Mouse (Mus musculus): Measurements from ENCODE around the gene Nrl. TPM values are rescaled to one million over a fixed set of nuclear protein-coding genes. Genes with fewer than 3 reads are reported as not detected.
A peak's percentile ranks its signal among the peaks of the same experiment; 100 is the strongest.

Nrl gene
- polyA plus RNA-seq, 1 experiment from 2014 or later = not detected

GRCm38 (mm10) chr14:55515846-55516245, 8.9 kb downstream of the Nrl start:
- Histone ChIP-seq H3K4me1 (ENCODE audit: insufficient read depth, low read length) (peaks cover 6% of the 10 kb centered on the region; the same call in 1 of the 2 replicates), H3K9me3 (ENCODE audit: low read length) (no peaks in the 10 kb centered on the region), H3K27ac (ENCODE audit: low read length) (no peak overlapping the region), H3K4me3 (ENCODE audit: low read length) (no peak overlapping the region), H3K4me2 (replicated peaks; ENCODE audit: low read depth, low read length) (no peak overlapping the region), H3K27me3 (ENCODE audit: insufficient read depth, low read length) (peaks cover 18% of the 10 kb centered on the region), H3K9ac (replicated peaks; ENCODE audit: low read length) (no peak overlapping the region), H3K36me3 (ENCODE audit: insufficient read depth, low read length) (no peaks in the 10 kb centered on the region)
- no peak for ATAC-seq (ENCODE audit: low FRiP score, low TSS enrichment)
- WGBS = 85% methylated on average over 4 of the region's 4 CpGs

- no peak overlapping the region for H3K4me3 ChIP-seq (ENCODE audit: low read length)
- WGBS = 61% methylated on average over 10 of the region's 10 CpGs
- no peak overlapping the region for H3K27ac ChIP-seq (ENCODE audit: low read length)
- peaks cover 4% of the 10 kb centered on the region; the same call in 1 of the 2 replicates for H3K27me3 ChIP-seq (ENCODE audit: insufficient read depth, low read length)
- no peaks in the 10 kb centered on the region for H3K36me3 ChIP-seq (ENCODE audit: insufficient read depth, low read length)
- H3K9ac ChIP-seq (replicated peaks; ENCODE audit: low read length) = no peak overlapping the region
- H3K4me2 ChIP-seq (replicated peaks; ENCODE audit: low read depth, low read length) = no peak overlapping the region
- no peaks in the 10 kb centered on the region for H3K9me3 ChIP-seq (ENCODE audit: low read length)
- no peaks in the 10 kb centered on the region for H3K4me1 ChIP-seq (ENCODE audit: insufficient read depth, low read length)
- ATAC-seq (ENCODE audit: low FRiP score, low TSS enrichment) = no peak
Observed at GRCm38 (mm10) chr14:55513927-55514326, 10.9 kb downstream of the Nrl start.

- no peak overlapping the region for H3K9ac ChIP-seq (replicated peaks; ENCODE audit: low read length)
- H3K27ac ChIP-seq (ENCODE audit: low read length) = no peak overlapping the region
- H3K4me2 ChIP-seq (replicated peaks; ENCODE audit: low read depth, low read length) = no peak overlapping the region
- H3K36me3 ChIP-seq (ENCODE audit: insufficient read depth, low read length) = no peaks in the 10 kb centered on the region
- no peaks in the 10 kb centered on the region; the same call in 1 of the 2 replicates for H3K27me3 ChIP-seq (ENCODE audit: insufficient read depth, low read length)
- no peaks in the 10 kb centered on the region for H3K4me1 ChIP-seq (ENCODE audit: insufficient read depth, low read length)
- 46% methylated on average over 7 of the region's 7 CpGs for WGBS
- no peak for ATAC-seq (ENCODE audit: low FRiP score, low TSS enrichment)
- no peak overlapping the region for H3K4me3 ChIP-seq (ENCODE audit: low read length)
- H3K9me3 ChIP-seq (ENCODE audit: low read length) = no peaks in the 10 kb centered on the region
Observed at GRCm38 (mm10) chr14:55511037-55511436, 13.7 kb downstream of the Nrl start.

- H3K4me3 ChIP-seq (ENCODE audit: low read length) = no peak within 1 kb of the TSS
- no peaks in the 10 kb centered on the region; the same call in 1 of the 2 replicates for H3K27me3 ChIP-seq (ENCODE audit: insufficient read depth, low read length)
- H3K36me3 ChIP-seq (ENCODE audit: insufficient read depth, low read length) = no peaks in the 10 kb centered on the region
- H3K9me3 ChIP-seq (ENCODE audit: low read length) = no peaks in the 10 kb centered on the region
- H3K27ac ChIP-seq (ENCODE audit: low read length) = no peak within 1 kb of the TSS
- 59% methylated on average over 22 of the region's 22 CpGs for WGBS
- no peak within 1 kb of the TSS for H3K4me2 ChIP-seq (replicated peaks; ENCODE audit: low read depth, low read length)
- no peak within 1 kb of the TSS for H3K9ac ChIP-seq (replicated peaks; ENCODE audit: low read length)
- no peaks in the 10 kb centered on the region for H3K4me1 ChIP-seq (ENCODE audit: insufficient read depth, low read length)
- no peak for ATAC-seq (ENCODE audit: low FRiP score, low TSS enrichment)
Observed at GRCm38 (mm10) chr14:55510125-55510731, 14.6 kb downstream of the Nrl start, which contains the start of gene Cpne6. Gene Cpne6 (plus strand): TSS chr14:55510445.

- Histone ChIP-seq H3K36me3 (ENCODE audit: insufficient read depth, low read length) (no peaks in the 10 kb centered on the region), H3K4me3 (ENCODE audit: low read length) (no peak overlapping the region), H3K27me3 (ENCODE audit: insufficient read depth, low read length) (no peaks in the 10 kb centered on the region; the same call in 1 of the 2 replicates), H3K27ac (ENCODE audit: low read length) (no peak overlapping the region), H3K4me1 (ENCODE audit: insufficient read depth, low read length) (no peaks in the 10 kb centered on the region), H3K9me3 (ENCODE audit: low read length) (no peaks in the 10 kb centered on the region), H3K4me2 (replicated peaks; ENCODE audit: low read depth, low read length) (no peak overlapping the region), H3K9ac (replicated peaks; ENCODE audit: low read length) (no peak overlapping the region)
- ATAC-seq (ENCODE audit: low FRiP score, low TSS enrichment) = no peak
- WGBS = 76% methylated on average over 10 of the region's 10 CpGs
Observed at GRCm38 (mm10) chr14:55509540-55509939, 15.2 kb downstream of the Nrl start.

- H3K27ac ChIP-seq (ENCODE audit: low read length) = no peak overlapping the region
- no peak overlapping the region for H3K4me2 ChIP-seq (replicated peaks; ENCODE audit: low read depth, low read length)
- 32% methylated on average over 7 of the region's 7 CpGs for WGBS
Observed at GRCm38 (mm10) chr14:55507801-55508200, 17.0 kb downstream of the Nrl start.

GRCm38 (mm10) chr14:55505612-55506011, 19.2 kb downstream of the Nrl start:
- H3K27ac ChIP-seq (ENCODE audit: low read length) = no peak overlapping the region
- ATAC-seq (ENCODE audit: low FRiP score, low TSS enrichment) = no peak
- H3K4me3 ChIP-seq (ENCODE audit: low read length) = no peak overlapping the region
- H3K4me2 ChIP-seq (replicated peaks; ENCODE audit: low read depth, low read length) = no peak overlapping the region
- H3K9me3 ChIP-seq (ENCODE audit: low read length) = no peaks in the 10 kb centered on the region
- 73% methylated on average over 9 of the region's 9 CpGs for WGBS
- no peaks in the 10 kb centered on the region; the same call in 1 of the 2 replicates for H3K27me3 ChIP-seq (ENCODE audit: insufficient read depth, low read length)
- no peaks in the 10 kb centered on the region for H3K36me3 ChIP-seq (ENCODE audit: insufficient read depth, low read length)
- no peaks in the 10 kb centered on the region for H3K4me1 ChIP-seq (ENCODE audit: insufficient read depth, low read length)
- H3K9ac ChIP-seq (replicated peaks; ENCODE audit: low read length) = no peak overlapping the region

More at GRCm38 (mm10) chr14:55507801-55508200, 17.0 kb downstream of the Nrl start:
- Histone ChIP-seq H3K9me3 (ENCODE audit: low read length) (no peaks in the 10 kb centered on the region), H3K9ac (replicated peaks; ENCODE audit: low read length) (no peak overlapping the region), H3K36me3 (ENCODE audit: insufficient read depth, low read length) (no peaks in the 10 kb centered on the region), H3K4me3 (ENCODE audit: low read length) (no peak overlapping the region), H3K4me1 (ENCODE audit: insufficient read depth, low read length) (no peaks in the 10 kb centered on the region), H3K27me3 (ENCODE audit: insufficient read depth, low read length) (no peaks in the 10 kb centered on the region; the same call in 1 of the 2 replicates)
- ATAC-seq (ENCODE audit: low FRiP score, low TSS enrichment) = no peak

- H3K4me3 ChIP-seq (ENCODE audit: low read length) = no peak overlapping the region
Observed at GRCm38 (mm10) chr14:55497449-55497821, 27.3 kb downstream of the Nrl start.

GRCm38 (mm10) chr14:55496761-55497448, 27.9 kb downstream of the Nrl start:
- peak; percentile 37; the same call in 1 of the 2 replicates for ATAC-seq (ENCODE audit: low FRiP score, low TSS enrichment)
- no peak overlapping the region for H3K4me2 ChIP-seq (replicated peaks; ENCODE audit: low read depth, low read length)
- no peaks in the 10 kb centered on the region for H3K9me3 ChIP-seq (ENCODE audit: low read length)
- no peaks in the 10 kb centered on the region; the same call in 1 of the 2 replicates for H3K36me3 ChIP-seq (ENCODE audit: insufficient read depth, low read length)
- peaks cover 4% of the 10 kb centered on the region; the same call in 1 of the 2 replicates for H3K4me1 ChIP-seq (ENCODE audit: insufficient read depth, low read length)
- no peak overlapping the region for H3K4me3 ChIP-seq (ENCODE audit: low read length)
- H3K9ac ChIP-seq (replicated peaks; ENCODE audit: low read length) = no peak overlapping the region
- H3K27me3 ChIP-seq (ENCODE audit: insufficient read depth, low read length) = no peaks in the 10 kb centered on the region
- no peak overlapping the region for H3K27ac ChIP-seq (ENCODE audit: low read length)
- WGBS = 69% methylated on average over 16 of the region's 16 CpGs

More at GRCm38 (mm10) chr14:55497449-55497821, 27.3 kb downstream of the Nrl start:
- H3K27me3 ChIP-seq (ENCODE audit: insufficient read depth, low read length) = no peaks in the 10 kb centered on the region
- ATAC-seq (ENCODE audit: low FRiP score, low TSS enrichment) = peak; percentile 70
- no peaks in the 10 kb centered on the region; the same call in 1 of the 2 replicates for H3K36me3 ChIP-seq (ENCODE audit: insufficient read depth, low read length)
- H3K4me2 ChIP-seq (replicated peaks; ENCODE audit: low read depth, low read length) = no peak overlapping the region
- H3K9ac ChIP-seq (replicated peaks; ENCODE audit: low read length) = peak overlapping the region; percentile 63; the same call in 1 of the 2 replicates
- WGBS = 17% methylated on average over 6 of the region's 6 CpGs
- H3K27ac ChIP-seq (ENCODE audit: low read length) = no peak overlapping the region
- no peaks in the 10 kb centered on the region for H3K9me3 ChIP-seq (ENCODE audit: low read length)
- peaks cover 4% of the 10 kb centered on the region; the same call in 1 of the 2 replicates for H3K4me1 ChIP-seq (ENCODE audit: insufficient read depth, low read length)

Measured in kidney, embryonic 16.5 days (tissue).